Mouse (Mus musculus): ENCODE measurements around the gene Erich2.

Gene Erich2

GRCm38 (mm10) chr2:70558843-70559451 lies 50.3 kb downstream of the Erich2 start:
- ChIA-PET POLR2A (interaction anchor here in 3 of 4 experiments (0.6 to 2.0 kb wide), 7 partner anchors 8 to 791 kb away, joined by 3 to 10 read pairs (median 4); no protein-coding TSS in a partner anchor), CTCF (interaction anchor here (0.6 to 2.3 kb wide), 23 partner anchors 8 to 546 kb away, joined by 3 to 21 read pairs (median 4); no protein-coding TSS in a partner anchor)

GRCm38 (mm10) chr2:70559520-70559919 lies 50.9 kb downstream of the Erich2 start:
- ChIA-PET CTCF (interaction anchor here in 2 of 4 experiments (0.8 to 2.1 kb wide), 3 partner anchors 20 to 61 kb away, joined by 3 to 5 read pairs (median 3); no protein-coding TSS in a partner anchor), POLR2A (interaction anchor here in 2 of 4 experiments (1.0 to 2.0 kb wide), 2 partner anchors 130 to 432 kb away, joined by 3 to 9 read pairs; no protein-coding TSS in a partner anchor)

DNA sequence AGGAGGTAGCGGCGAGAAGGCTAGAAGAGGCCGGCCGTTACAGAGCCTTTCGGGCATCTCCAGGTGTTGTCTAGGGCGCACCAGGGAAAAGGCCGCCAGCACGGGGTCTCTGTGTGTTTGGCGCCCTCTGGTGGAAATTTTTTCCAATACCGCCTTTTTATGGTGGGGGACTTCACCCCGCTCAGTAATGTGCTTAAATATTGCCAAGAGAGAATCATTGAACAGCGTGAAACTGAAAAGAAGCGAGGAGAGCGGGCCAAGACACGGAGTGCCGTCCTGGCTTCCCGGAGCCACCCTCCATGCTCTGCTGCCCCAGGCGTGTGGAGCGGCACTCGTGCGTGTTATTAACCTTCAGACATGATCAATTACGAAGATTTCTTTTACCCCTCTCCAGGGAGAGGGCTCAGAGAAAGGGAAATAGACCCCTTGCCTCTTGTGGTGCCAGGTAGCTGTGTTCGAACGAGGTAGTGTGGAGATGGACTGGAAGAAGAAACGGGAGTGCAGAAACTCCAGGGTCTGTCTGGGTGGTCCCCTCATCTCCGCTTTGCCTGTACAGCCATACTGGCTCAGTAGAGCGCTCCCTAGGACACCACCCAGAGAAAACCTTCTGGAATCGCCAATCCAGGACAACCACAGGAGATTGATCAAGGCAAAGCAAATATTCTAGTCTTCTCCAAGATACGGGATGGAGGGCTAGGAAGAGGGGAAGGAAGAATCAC lies 52.6 kb downstream of the Erich2 start:
- CTCF ChIA-PET = interaction anchor here in 3 of 4 experiments (0.5 to 3.4 kb wide), 8 partner anchors 56 to 436 kb away, joined by 3 to 19 read pairs (median 6); no protein-coding TSS in a partner anchor
- POLR2A ChIA-PET = interaction anchor here in 2 of 4 experiments (0.6 to 1.2 kb wide), 5 partner anchors 89 to 435 kb away, joined by 3 to 4 read pairs (median 4); no protein-coding TSS in a partner anchor

GRCm38 (mm10) chr2:70562011-70562491 lies 53.4 kb downstream of the Erich2 start:
- ChIA-PET CTCF (interaction anchor here (0.5 to 3.4 kb wide), 12 partner anchors 11 to 976 kb away, joined by 3 to 19 read pairs (median 4); no protein-coding TSS in a partner anchor), POLR2A (interaction anchor here in 3 of 4 experiments (0.5 to 0.8 kb wide), 5 partner anchors 90 to 516 kb away, joined by 3 to 5 read pairs (median 4); no protein-coding TSS in a partner anchor)

- CTCF ChIA-PET = interaction anchor here in 3 of 4 experiments (0.5 to 3.4 kb wide), 9 partner anchors 10 to 436 kb away, joined by 3 to 19 read pairs (median 6); no protein-coding TSS in a partner anchor
These were observed 54.0 kb downstream of the Erich2 start for GRCm38 (mm10) chr2:70562611-70562980.

GRCm38 (mm10) chr2:70562981-70563671 lies 54.5 kb downstream of the Erich2 start:
- ChIA-PET POLR2A (interaction anchor here in 3 of 4 experiments (0.9 to 1.1 kb wide), 3 partner anchors 9 to 978 kb away, joined by 3 to 4 read pairs (median 3); no protein-coding TSS in a partner anchor), CTCF (interaction anchor here in 3 of 4 experiments (0.6 to 3.4 kb wide), 9 partner anchors 10 to 1692 kb away, joined by 3 to 19 read pairs (median 5); no protein-coding TSS in a partner anchor)

More at GRCm38 (mm10) chr2:70562611-70562980, 54.0 kb downstream of the Erich2 start:
- POLR2A ChIA-PET = interaction anchor here in 2 of 4 experiments (0.6 to 0.8 kb wide), 3 partner anchors 170 to 517 kb away, joined by 3 to 5 read pairs (median 5); no protein-coding TSS in a partner anchor

DNA sequence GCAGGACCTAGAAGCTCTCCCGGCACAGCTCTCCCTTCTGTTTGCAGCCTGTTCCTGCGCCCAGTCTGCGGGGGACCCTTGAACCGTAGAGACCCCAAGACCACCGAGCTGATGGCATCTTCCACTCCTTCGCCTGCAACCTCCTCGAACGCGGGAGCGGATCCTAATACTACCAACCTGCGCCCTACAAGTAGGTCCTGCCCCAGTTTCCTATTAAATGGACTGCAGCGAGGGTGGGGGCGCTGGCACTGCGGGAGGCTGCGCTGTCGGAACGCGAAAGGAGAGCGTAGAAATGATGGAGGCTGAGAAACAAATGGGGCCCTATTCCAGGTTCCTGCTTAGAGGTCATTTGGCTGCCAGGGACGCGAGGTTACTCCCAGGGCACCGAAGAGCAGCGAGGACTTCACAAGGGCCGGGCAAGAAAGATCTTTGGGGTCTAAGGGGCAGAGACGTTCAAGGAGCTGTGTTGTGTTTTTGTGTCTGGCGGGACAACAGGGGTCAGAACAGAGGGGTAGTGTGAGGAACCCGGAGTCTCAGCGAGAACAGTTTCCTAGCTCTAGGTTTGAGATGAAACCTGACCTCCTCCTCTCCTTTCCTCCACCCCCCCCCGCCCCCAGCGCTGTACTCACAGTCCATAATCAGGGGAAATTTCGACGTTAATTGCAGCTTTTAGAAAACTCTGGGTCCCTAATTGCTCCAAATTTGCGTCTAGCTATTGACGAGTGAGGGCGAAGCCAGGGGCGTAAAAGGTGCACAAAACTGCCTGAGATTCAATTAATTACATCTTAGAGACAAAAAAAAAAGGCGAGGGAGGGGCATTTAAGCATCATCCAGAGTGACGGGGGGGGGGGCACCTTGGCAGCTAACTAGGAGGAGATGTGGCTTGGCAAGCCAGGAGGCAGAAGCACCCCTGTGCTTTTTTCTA lies 55.4 kb downstream of the Erich2 start:
- ChIA-PET POLR2A (interaction anchor here (0.6 to 1.2 kb wide), 11 partner anchors 8 to 979 kb away, joined by 3 to 4 read pairs (median 3); no protein-coding TSS in a partner anchor), CTCF (interaction anchor here (0.6 to 3.4 kb wide), 9 partner anchors 53 to 1953 kb away, joined by 3 to 19 read pairs (median 4); no protein-coding TSS in a partner anchor)

DNA sequence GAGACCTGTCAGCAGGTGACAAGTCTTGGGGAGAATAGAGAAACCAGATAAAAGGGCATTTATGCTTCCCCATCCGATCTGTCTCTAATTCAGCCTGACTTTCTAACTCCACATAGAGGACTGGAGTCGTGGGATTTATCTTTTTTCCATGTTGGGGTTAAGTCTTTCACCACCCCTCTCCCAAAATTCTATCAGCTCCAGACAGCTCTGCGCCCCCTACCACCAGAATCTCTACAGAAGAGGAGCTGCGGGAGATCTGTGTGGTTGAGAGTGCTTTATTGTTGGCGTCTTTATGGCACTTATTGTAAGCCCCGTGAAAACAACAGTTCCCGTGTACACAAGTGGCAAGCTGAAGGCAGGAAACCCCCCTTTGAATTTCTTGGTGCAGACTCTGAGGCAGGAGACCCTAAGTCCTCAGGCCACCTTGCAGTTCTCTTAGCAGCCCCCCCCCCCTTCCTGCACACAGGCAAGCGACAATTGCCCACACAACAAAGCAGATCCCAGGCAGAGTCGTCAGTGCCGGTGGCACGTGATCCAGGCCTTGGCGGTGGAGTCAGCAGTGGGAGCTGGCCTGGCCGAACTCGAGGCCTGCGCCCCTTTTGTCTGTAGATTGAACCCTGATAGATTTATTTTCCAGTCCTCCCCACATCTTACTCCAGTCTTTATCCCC lies 56.2 kb downstream of the Erich2 start:
- POLR2A ChIA-PET = interaction anchor here in 3 of 4 experiments (0.7 to 1.2 kb wide), 9 partner anchors 9 to 846 kb away, joined by 3 to 6 read pairs (median 3); no protein-coding TSS in a partner anchor
- CTCF ChIA-PET = interaction anchor here (0.6 to 3.4 kb wide), 6 partner anchors 52 to 1952 kb away, joined by 3 to 19 read pairs (median 6); no protein-coding TSS in a partner anchor

- POLR2A ChIA-PET = interaction anchor here in 3 of 4 experiments (0.7 to 2.2 kb wide), 4 partner anchors 7 to 707 kb away, joined by 3 to 10 read pairs (median 5); no protein-coding TSS in a partner anchor
- CTCF ChIA-PET = interaction anchor here in 2 of 4 experiments (0.6 to 1.4 kb wide), 6 partner anchors 10 to 439 kb away, joined by 3 to 4 read pairs (median 3); no protein-coding TSS in a partner anchor
These were observed 57.3 kb downstream of the Erich2 start for GRCm38 (mm10) chr2:70565651-70566602.

DNA sequence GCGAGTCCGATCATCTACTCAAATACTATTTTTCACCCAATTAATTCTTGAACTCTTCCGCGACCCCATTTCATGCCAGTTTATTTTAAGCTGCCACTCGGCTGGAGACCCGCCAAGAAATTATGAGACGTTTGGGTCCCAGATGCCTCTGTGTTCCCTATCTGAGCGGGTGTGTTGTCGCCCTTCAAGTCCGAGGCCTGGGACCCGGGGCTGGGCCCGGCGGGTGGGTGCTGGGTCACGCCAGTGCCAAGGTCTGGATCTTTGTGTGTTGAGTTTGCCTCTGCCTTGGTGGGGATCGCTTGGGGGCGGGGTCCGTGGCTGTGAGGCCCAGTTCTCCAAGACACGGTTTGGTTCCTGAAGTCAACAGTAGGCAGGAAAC lies 58.0 kb downstream of the Erich2 start:
- CTCF ChIA-PET = interaction anchor here in 3 of 4 experiments (0.6 to 2.6 kb wide), 11 partner anchors 9 to 514 kb away, joined by 3 to 11 read pairs (median 3); no protein-coding TSS in a partner anchor
- POLR2A ChIA-PET = interaction anchor here in 2 of 4 experiments (0.7 to 2.2 kb wide), 2 partner anchors 8 to 614 kb away, joined by 3 to 10 read pairs; no protein-coding TSS in a partner anchor

DNA sequence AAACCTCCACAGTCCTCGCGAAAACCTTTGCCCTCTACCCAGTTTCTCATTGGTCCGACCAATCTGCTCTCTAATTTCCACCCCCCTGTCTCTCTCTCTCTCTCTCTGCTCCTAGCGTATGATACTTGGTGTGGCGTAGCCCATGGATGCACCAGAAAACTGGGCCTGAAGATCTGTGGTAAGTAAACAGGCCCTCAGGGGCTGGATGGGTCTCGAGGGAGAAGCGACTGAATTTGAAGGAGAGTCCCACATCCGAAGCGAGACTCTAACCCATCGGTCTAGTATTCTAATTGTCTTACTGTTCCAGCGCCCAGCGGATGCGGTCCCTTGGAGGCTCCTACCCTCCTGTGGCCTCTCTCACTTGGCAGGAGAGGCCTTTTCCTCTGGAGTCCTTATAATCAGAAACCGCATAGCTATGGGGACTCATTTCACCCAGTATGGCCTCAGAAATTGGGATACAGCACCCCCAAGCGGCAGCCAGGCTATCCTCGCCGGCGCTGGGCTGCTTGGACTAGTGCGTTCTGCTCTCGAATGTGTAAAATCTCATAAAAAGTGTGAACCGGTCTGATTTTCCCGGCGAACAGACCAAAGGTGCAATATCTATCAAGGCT lies 58.6 kb downstream of the Erich2 start:
- ChIA-PET POLR2A (interaction anchor here in 2 of 4 experiments (0.6 to 2.2 kb wide), 5 partner anchors 9 to 613 kb away, joined by 3 to 10 read pairs (median 3); no protein-coding TSS in a partner anchor), CTCF (interaction anchor here (0.6 to 2.6 kb wide), 28 partner anchors 9 to 824 kb away, joined by 3 to 14 read pairs (median 4); no protein-coding TSS in a partner anchor)

- CTCF ChIA-PET = interaction anchor here (0.5 to 2.6 kb wide), 22 partner anchors 8 to 823 kb away, joined by 3 to 14 read pairs (median 5); no protein-coding TSS in a partner anchor
- POLR2A ChIA-PET = interaction anchor here in 2 of 4 experiments (0.6 to 2.2 kb wide), 4 partner anchors 9 to 34 kb away, joined by 3 to 10 read pairs (median 6); no protein-coding TSS in a partner anchor
These were observed 59.1 kb downstream of the Erich2 start for GRCm38 (mm10) chr2:70567682-70568077.

DNA sequence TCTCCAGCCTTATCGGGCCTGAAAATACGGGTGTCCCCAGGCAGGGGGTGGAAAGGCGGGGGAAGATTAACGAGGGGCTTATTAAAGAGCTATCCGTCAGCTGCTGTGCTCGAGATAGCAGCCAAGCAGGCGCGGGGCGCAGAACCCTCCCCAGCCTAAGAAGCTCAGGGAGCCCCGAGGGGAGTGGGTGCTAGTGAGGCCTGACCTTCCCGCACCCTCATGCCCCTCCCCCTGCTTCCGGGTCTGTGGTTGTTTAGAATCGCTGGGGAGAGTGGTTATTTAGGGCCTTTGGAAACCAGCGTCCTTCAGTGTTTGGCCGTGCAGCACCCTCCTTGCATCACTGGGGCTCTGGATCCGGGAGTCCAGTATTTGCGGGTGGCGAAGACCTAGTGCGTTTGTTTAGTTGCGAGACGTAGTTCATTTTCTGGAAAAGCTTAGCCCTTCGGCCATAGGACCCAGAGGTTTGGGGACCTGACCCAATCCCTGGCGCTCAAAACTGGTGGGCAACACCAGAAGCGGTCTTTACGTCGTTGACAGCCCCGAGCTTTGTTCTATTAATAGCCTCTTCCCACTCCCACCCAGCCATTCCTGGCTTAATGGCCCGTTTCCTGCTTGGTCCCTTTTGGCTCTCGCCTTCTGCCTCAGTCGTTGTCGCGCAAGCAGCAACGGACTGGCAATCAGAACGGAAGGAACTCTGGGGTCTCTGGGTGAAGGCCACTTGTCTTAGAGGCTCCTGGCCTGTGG lies 59.8 kb downstream of the Erich2 start:
- ChIA-PET POLR2A (interaction anchor here in 2 of 4 experiments (0.6 to 2.2 kb wide), 5 partner anchors 10 to 122 kb away, joined by 3 to 10 read pairs (median 3); no protein-coding TSS in a partner anchor), CTCF (interaction anchor here (0.5 to 2.6 kb wide), 15 partner anchors 8 to 531 kb away, joined by 3 to 11 read pairs (median 6); no protein-coding TSS in a partner anchor)
